Mouse (Mus musculus): ENCODE data around the gene Itfg2.

DNA sequence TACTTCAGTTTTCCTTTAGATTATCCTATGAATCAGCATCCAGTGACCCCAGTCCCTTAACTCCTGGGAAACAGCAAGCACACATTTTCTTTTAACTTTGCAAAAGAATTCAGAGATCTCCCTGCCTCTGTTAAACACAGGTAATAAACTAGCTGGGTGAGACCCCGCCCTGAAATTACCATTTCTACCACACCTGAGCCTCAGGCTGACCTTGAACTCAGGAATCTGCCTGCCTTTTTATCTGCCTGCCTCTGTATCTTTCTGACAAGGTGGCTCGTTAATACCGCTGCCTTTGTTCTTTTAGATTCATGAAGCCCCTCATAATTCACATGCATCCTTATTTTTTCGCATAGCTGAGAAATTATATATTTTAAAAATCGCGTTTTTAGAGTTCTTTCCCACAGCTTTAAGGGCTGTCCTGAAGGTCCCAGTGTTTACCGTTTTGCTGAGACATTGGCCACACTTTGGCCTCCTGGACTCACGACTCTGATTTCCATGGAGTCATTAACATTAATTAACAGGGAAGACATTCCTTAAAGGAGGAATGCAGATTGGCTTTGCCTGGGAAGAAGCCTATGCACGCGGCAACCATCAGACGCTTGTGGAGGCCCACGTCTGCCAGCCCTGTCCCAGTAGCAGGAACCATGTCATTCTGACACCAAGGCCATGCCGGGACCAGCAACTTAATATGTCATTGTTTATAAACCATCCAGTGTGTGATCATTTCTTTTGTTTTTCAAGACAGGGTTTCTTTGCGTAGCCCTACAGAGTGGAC lies 36.2 kb upstream of the Itfg2 start:
- TF ChIP-seq CTCF (IDR thresholded peaks at IDR 0.05; ENCODE audit: borderline replicate concordance, insufficient read depth, low read length) (no peak), POLR2A (IDR thresholded peaks at IDR 0.05; ENCODE audit: low read depth, low read length) (no peak)

Measured in embryonic fibroblast, embryonic 13.5 days (primary cell).